Mouse (Mus musculus) liver, embryonic 14.5 days (tissue): ENCODE data around the gene Slc7a5. TPM values are rescaled to one million over a fixed set of nuclear protein-coding genes. Genes with fewer than 3 reads are reported as not detected.

Experiments
- ATAC-seq: fragments of 200-750 bp; cut with Nextera tagmentation; 2 replicates; pipeline ENCODE4 v1.8.0; 2017; ENCODE audit warnings: moderate number of reproducible peaks, mild to moderate bottlenecking, moderate library complexity; ENCODE audit not compliant: insufficient read depth
- DNase-seq, 3 experiments: peaks; one replicate each; pipeline ENCODE4 v3.0.0-alpha.2; 2012 to 2013; ENCODE audit warnings: low read depth in 3 of 3, low spot score in 3 of 3
- H3K27ac ChIP-seq: fragments of 300-500 bp; sonication (generic); 2 replicates; pipeline ENCODE4 v1.5.1; 2014; ENCODE audit warnings: moderate library complexity, mild to moderate bottlenecking, control low read depth, inconsistent platforms
- H3K27me3 ChIP-seq: fragments of 300-500 bp; sonication (generic); 2 replicates; pipeline ENCODE4 v1.6.1; 2014; ENCODE audit warnings: mild to moderate bottlenecking, low read length, moderate library complexity; ENCODE audit not compliant: control insufficient read depth, insufficient read depth
- H3K36me3 ChIP-seq: fragments of 300-500 bp; sonication (generic); replicated peaks from 2 replicates; pipeline ENCODE4 v1.6.1; 2014; ENCODE audit warnings: low read depth; ENCODE audit not compliant: control insufficient read depth, insufficient read depth
- H3K4me1 ChIP-seq, 2 experiments: fragments of 200-500 bp in 1 of 2; fragments of 300-500 bp in 1 of 2; sonication (generic) in 1 of 2; replicated peaks; 2 replicates each; pipeline ENCODE4 v1.6.1; 2012 to 2014; ENCODE audit warnings: antibody characterized with exemption in 1 of 2, inconsistent platforms in 1 of 2, low read length in 1 of 2; ENCODE audit not compliant: control insufficient read depth in 2 of 2, insufficient read depth in 2 of 2
- H3K4me2 ChIP-seq: fragments of 300-500 bp; sonication (generic); 2 replicates; pipeline ENCODE4 v1.6.1; 2014; ENCODE audit warnings: low read depth, mild to moderate bottlenecking, control low read depth, moderate library complexity
- H3K4me3 ChIP-seq, 2 experiments: fragments of 200-500 bp in 1 of 2; fragments of 300-500 bp in 1 of 2; sonication (generic) in 1 of 2; 2 replicates each; pipeline ENCODE4 v1.5.1; 2012 to 2014; ENCODE audit warnings: low read depth in 2 of 2, low read length in 2 of 2, mild to moderate bottlenecking in 2 of 2, control low read depth in 1 of 2, inconsistent platforms in 1 of 2, moderate library complexity in 1 of 2; ENCODE audit not compliant: insufficient read depth in 1 of 2
- H3K9ac ChIP-seq: fragments of 300-500 bp; sonication (generic); replicated peaks from 2 replicates; pipeline ENCODE4 v1.6.1; 2014; ENCODE audit warnings: mild to moderate bottlenecking, control low read depth, moderate library complexity
- H3K9me3 ChIP-seq: fragments of 300-500 bp; sonication (generic); 2 replicates; pipeline ENCODE4 v1.6.1; 2016; ENCODE audit warnings: low read length, mixed read lengths; ENCODE audit not compliant: control insufficient read depth
- CTCF ChIP-seq: IDR thresholded peaks from 2 replicates; pipeline ENCODE4 v1.5.1; 2016; ENCODE audit warnings: antibody characterized with exemption, low read depth, control low read depth
- EP300 ChIP-seq: IDR thresholded peaks from 2 replicates; pipeline ENCODE4 v1.6.1; 2016; ENCODE audit warnings: antibody characterized with exemption, low read depth
- WGBS: fragments of 180-500 bp; shearing (Covaris S2); extraction: QIAGEN DNeasy Blood & Tissue Kit; methylation state at CpG from one replicate; pipeline ENCODE4 v1.1.7; 2014; ENCODE audit not compliant: insufficient replicate concordance; 5-methylcytosine and 5-hydroxymethylcytosine counted together
- polyA plus RNA-seq, 2 experiments: library from polyadenylated mRNA; depleted of rRNA in 1 of 2; stranded (reverse) in 1 of 2; unstranded in 1 of 2; fragments of >200 nt; fragmentation: Nextera tagmentation in 1 of 2; extraction: Ambion mirVana in 1 of 2; gene quantifications; 2 replicates each; pipeline versions ENCODE4 v1.2.1 to v1.2.3; 2012 to 2014

Slc7a5 gene
- polyA plus RNA-seq, 2 experiments = 36.7 to 40.0 TPM

DNA sequence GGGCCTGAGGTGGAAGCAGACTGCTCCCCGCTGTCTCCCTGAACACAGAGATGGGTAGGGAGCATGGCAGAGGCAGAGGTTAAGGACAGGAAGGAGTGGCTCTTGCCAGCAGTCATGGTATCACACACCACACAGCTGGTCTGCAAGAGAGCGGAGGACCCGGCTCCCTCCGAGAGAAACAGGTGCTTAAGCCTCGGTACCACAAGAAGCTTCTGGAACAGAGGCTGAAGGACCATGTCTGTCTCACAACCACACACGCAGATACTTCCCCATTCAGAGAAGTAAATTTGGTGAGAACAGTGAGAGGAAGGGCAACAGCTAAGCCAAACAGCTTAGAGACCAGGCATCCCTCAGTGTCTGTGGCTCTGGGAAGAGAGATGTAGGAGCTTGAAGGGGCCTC lies 3.9 kb upstream of the Slc7a5 start:
- Histone ChIP-seq H3K36me3 (no peaks in the 10 kb centered on the region), H3K4me3 (no peak overlapping the region), H3K27me3 (no peaks in the 10 kb centered on the region), H3K4me2 (no peak overlapping the region), H3K4me1 (peaks cover 19 to 27% of the 10 kb centered on the region in 2 experiments), H3K27ac (no peak overlapping the region), H3K9ac (no peak overlapping the region; the same call in 1 of the 2 replicates), H3K9me3 (no peaks in the 10 kb centered on the region)
- DNase-seq (no peak), ATAC-seq (no peak)
- 72% methylated on average over 6 of the region's 6 CpGs for WGBS
- no peak for TF ChIP-seq EP300
- TF ChIP-seq CTCF = no peak

DNA sequence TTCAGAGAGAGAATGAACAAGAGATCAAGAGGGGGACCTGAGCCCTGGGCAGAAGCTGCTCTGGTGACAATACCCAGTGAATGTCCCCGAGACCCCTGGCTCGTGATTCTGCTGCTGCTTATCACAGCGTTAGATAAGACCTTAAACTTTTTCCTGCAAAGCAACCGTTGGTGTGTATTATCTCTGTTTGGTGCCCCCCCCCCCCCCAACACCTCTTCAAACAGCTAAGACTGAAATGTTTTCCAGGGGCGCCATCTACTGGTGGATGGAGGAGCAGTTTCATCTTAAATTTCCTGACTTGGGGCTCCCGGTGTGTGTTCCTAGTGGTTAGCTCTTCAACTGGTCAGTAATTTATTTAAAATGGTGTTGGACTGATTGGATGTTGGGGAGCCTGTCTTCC lies 2.2 kb upstream of the Slc7a5 start:
- ATAC-seq (no peak), DNase-seq (peak; percentile 64 to 71 (median 67))
- H3K4me2 ChIP-seq = peak overlapping the region; percentile 4; the same call in 1 of the 2 replicates
- H3K4me1 ChIP-seq = peaks cover 29 to 37% of the 10 kb centered on the region in 2 experiments
- no peak overlapping the region for H3K27ac ChIP-seq
- H3K27me3 ChIP-seq = no peaks in the 10 kb centered on the region
- H3K9me3 ChIP-seq = no peaks in the 10 kb centered on the region
- 1% methylated on average over 6 of the region's 6 CpGs for WGBS
- H3K36me3 ChIP-seq = peaks cover 9% of the 10 kb centered on the region
- H3K4me3 ChIP-seq = no peak overlapping the region
- TF ChIP-seq EP300 (peak; percentile 36; the same call in 1 of the 2 replicates), CTCF (peak; percentile 82)
- H3K9ac ChIP-seq = no peak overlapping the region

DNA sequence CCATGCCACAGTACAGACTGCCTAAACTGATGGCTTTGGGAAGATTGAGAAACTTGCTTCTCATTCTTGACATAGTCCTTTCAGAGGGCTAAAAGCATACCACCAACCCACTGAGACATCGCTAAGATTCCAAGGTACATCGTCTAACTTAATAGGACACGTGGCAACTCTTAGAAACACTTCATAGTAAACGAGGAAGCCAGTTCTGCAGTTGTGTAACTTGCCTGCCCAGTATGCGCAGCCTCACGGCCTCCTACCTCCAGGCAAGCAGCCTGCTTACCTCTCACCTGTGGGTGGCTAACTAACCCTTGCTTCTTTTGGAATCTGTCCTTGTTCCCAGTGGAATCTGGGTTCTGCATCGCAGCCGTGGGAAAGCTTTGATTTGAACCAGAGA lies 1.7 kb upstream of the Slc7a5 start:
- no peak for ATAC-seq
- H3K4me2 ChIP-seq = no peak overlapping the region; the same call in 1 of the 2 replicates
- no peak overlapping the region for H3K9ac ChIP-seq
- H3K36me3 ChIP-seq = peaks cover 14% of the 10 kb centered on the region
- H3K9me3 ChIP-seq = no peaks in the 10 kb centered on the region
- no peak for TF ChIP-seq EP300
- no peak for TF ChIP-seq CTCF
- H3K4me1 ChIP-seq = peaks cover 34 to 42% of the 10 kb centered on the region in 2 experiments
- DNase-seq = no peak
- no peak overlapping the region for H3K4me3 ChIP-seq
- H3K27me3 ChIP-seq = no peaks in the 10 kb centered on the region
- 44% methylated on average over 8 of the region's 8 CpGs for WGBS
- no peak overlapping the region for H3K27ac ChIP-seq

DNA sequence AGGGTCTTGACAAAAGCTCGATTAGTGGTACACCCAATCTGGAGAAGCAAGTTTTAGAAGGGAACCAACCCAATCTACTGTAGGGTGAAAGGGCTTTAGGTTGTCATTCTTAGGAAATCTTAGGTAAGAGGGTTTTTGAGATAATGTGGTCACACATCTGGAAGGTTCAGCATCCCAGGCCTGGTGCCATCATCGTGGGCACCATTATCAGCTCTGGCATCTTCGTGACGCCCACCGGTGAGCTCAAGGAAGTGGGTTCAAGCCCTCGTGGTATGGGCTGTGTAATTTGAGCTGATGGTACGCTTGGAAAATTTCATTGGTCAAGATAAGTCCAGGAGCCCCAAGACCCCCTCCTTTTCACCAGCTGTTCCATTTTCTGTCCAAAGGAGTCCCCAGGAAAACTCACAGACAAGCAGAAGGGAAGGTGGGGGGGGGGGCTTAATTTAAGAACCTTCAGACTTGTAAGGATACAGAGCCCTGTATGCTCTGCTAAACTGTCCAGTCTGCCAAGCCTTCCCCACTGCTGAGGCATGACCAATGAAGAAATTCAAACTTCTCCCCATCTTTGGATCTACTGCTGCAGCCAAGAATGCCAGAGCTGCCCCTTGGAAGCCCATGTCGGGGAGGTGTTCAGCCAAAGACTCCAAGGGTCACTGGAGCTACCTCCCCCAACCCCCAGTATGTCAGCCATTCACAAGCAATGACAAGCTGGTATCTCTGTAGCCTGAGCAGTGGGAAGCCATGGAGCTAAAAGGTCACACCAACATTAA lies 1.1 kb upstream of the Slc7a5 start:
- Histone ChIP-seq H3K4me2 (peak overlapping the region; percentile 70), H3K9me3 (no peaks in the 10 kb centered on the region), H3K27ac (peak overlapping the region; percentile 6; the same call in 1 of the 2 replicates), H3K9ac (peak overlapping the region; percentile 50), H3K27me3 (no peaks in the 10 kb centered on the region), H3K4me3 (peak overlapping the region; percentile 58 to 77), H3K36me3 (peaks cover 16% of the 10 kb centered on the region), H3K4me1 (peaks cover 36 to 45% of the 10 kb centered on the region in 2 experiments)
- no peak for DNase-seq
- 23% methylated on average over 8 of the region's 8 CpGs for WGBS
- ATAC-seq = no peak
- TF ChIP-seq EP300 (no peak), CTCF (no peak)
